Mouse (Mus musculus) ES-Bruce4 (cell line): Measurements from ENCODE around the gene Gnat1. TPM values are rescaled to one million over a fixed set of nuclear protein-coding genes. Genes with fewer than 3 reads are reported as not detected.

Experiments used
- H3K27ac ChIP-seq: 2 replicates; pipeline ENCODE4 v1.5.1; 2012; ENCODE audit warnings: low read length, inconsistent platforms; ENCODE audit not compliant: insufficient read depth
- H3K27me3 ChIP-seq: 2 replicates; pipeline ENCODE4 v1.6.1; 2012; ENCODE audit warnings: mild to moderate bottlenecking, low read length, inconsistent platforms; ENCODE audit not compliant: control insufficient read depth, poor library complexity, insufficient read depth, severe bottlenecking
- H3K36me3 ChIP-seq: 2 replicates; pipeline ENCODE4 v1.6.1; 2012; ENCODE audit warnings: inconsistent platforms, mild to moderate bottlenecking, low read length, moderate library complexity; ENCODE audit not compliant: control insufficient read depth, poor library complexity, insufficient read depth, severe bottlenecking
- H3K4me1 ChIP-seq: one replicate; pipeline ENCODE4 v1.8.1; 2011; ENCODE audit warnings: low read length; ENCODE audit not compliant: control insufficient read depth, insufficient read depth
- H3K4me3 ChIP-seq: 2 replicates; pipeline ENCODE4 v1.5.1; 2011; ENCODE audit warnings: low read depth, mild to moderate bottlenecking, low read length
- H3K9ac ChIP-seq: 2 replicates; pipeline ENCODE4 v1.6.1; 2012; ENCODE audit warnings: low read depth, mild to moderate bottlenecking, inconsistent platforms; ENCODE audit not compliant: poor library complexity, severe bottlenecking
- H3K9me3 ChIP-seq: replicated peaks from 2 replicates; pipeline ENCODE4 v1.6.1; 2012; ENCODE audit warnings: mild to moderate bottlenecking, low read length, inconsistent platforms; ENCODE audit not compliant: control insufficient read depth, poor library complexity, insufficient read depth, severe bottlenecking
- CTCF ChIP-seq: IDR thresholded peaks from one replicate; pipeline ENCODE4 v1.8.1; 2011; ENCODE audit warnings: low read depth, low read length
- EP300 ChIP-seq: IDR thresholded peaks from 2 replicates; pipeline ENCODE4 v1.6.1; 2011; ENCODE audit warnings: low read depth, low read length; ENCODE audit not compliant: insufficient read depth
- POLR2A ChIP-seq: IDR thresholded peaks from one replicate; pipeline ENCODE4 v1.8.1; 2011; ENCODE audit warnings: low read length; ENCODE audit not compliant: insufficient read depth
- polyA plus RNA-seq: library from polyadenylated mRNA; stranded (reverse); fragments of >200 nt; gene quantifications from 2 replicates; pipeline ENCODE4 v1.2.4, GENCODE M21; 2011; ENCODE audit warnings: low read depth; ENCODE audit not compliant: missing spikeins, insufficient read depth, insufficient read length

Gnat1 gene
- polyA plus RNA-seq, 1 experiment: not detected

DNA sequence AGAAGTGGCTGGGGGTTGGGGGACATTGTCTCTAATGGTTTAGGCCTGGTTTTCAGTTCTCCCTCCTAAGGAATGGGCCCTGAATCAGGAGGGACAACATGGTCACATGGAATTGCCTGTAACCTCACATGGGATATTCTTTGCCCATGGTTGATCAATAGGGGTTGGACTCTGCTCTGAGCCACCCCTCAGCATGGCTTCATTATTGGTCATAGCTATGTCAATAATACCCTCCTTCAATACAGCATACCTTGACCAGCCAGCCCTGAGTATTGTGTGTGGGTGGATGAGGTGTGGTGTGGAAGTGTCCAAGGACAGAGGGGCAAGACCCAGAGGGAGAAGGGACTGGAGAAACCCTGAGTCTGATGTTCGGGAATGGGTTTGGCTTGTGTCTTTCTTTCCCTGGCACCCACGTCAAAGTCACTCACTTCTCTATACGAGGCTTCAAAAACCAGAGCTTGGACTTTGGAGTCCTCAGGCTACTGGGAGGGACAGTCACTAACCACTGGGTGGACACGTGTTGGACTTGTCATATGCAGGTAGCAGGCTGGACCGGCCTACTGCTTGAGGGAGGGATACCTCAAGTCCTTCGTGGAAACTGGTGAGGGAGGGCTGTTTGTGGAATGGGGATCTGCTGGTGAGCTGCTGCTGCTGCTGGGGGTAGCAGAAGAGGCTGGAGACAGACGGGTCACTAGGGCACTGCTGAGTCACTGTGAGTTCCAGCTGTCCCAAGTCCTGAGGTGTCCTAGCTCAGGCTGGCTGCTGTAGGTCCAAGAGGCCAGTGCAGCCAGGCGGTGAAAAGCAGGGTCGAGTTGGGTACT, 4.7 kb downstream of the Gnat1 start:
- Histone ChIP-seq H3K9me3 (no peaks in the 10 kb centered on the region), H3K27me3 (no peaks in the 10 kb centered on the region), H3K4me1 (peaks cover 10% of the 10 kb centered on the region), H3K4me3 (no peak overlapping the region), H3K27ac (no peak overlapping the region), H3K36me3 (no peaks in the 10 kb centered on the region), H3K9ac (no peak overlapping the region)
- TF ChIP-seq POLR2A: no peak
- TF ChIP-seq CTCF: no peak

DNA sequence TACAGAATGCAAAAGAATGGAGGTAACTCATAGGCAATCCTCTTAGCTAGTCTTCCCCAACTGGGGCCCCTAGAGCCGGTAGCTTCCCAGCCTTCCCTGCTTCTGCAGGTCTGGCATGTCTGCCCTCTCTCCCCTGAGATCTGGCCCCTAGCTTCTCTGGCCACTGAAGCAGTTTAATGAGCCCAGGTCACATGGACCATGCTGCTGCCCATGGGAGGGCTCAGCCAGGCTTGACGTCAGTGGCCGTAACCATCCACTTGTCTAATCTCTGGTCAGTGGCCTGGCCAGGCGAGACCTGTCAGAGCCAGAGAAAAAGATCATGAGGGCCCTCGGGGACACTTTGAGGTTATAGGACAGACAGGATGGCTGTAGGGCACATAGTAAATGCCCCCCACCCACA, 9.3 kb downstream of the Gnat1 start:
- no peaks in the 10 kb centered on the region for H3K9me3 ChIP-seq

DNA sequence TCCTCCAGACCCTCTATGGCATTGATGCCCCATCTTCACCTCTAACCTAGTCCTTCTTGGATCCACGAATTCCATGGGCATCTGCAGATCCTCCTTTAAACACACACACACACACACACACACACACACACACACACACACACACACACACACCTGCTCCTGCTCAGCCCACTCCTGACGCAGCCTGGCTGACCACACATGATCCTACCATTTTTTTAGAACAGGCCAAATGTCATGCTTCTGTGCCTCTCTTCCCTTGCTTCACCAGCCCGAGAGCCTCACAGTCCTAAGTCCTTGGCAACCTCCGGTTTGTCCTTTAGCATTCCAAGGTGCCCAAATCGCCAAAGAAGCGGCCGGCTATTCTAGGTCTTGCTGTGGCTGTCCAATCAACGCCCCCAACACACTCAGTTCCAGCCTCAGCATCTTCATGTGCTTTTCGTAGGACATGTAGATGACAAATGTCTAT, 10.0 kb downstream of the Gnat1 start, which contains the start of gene Slc38a3:
Slc38a3 (minus strand) TSS at position 51 of the 466 bp plus-strand sequence.
- peaks cover 3% of the 10 kb centered on the region for H3K4me1 ChIP-seq
- no peaks in the 10 kb centered on the region for H3K9me3 ChIP-seq
- no peak within 1 kb of the TSS for H3K9ac ChIP-seq
- H3K4me3 ChIP-seq: no peak within 1 kb of the TSS
- no peaks in the 10 kb centered on the region for H3K36me3 ChIP-seq
- TF ChIP-seq POLR2A: no peak
- no peak for TF ChIP-seq CTCF
- TF ChIP-seq EP300: no peak
- H3K27me3 ChIP-seq: no peaks in the 10 kb centered on the region
- H3K27ac ChIP-seq: no peak within 1 kb of the TSS

More for the DNA sequence above, 9.3 kb downstream of the Gnat1 start:
- no peaks in the 10 kb centered on the region for H3K36me3 ChIP-seq
- no peak overlapping the region for H3K27ac ChIP-seq
- no peak overlapping the region for H3K4me3 ChIP-seq
- no peaks in the 10 kb centered on the region for H3K27me3 ChIP-seq
- TF ChIP-seq POLR2A (no peak), EP300 (no peak), CTCF (no peak)
- no peak overlapping the region for H3K9ac ChIP-seq
- H3K4me1 ChIP-seq: peaks cover 7% of the 10 kb centered on the region

DNA sequence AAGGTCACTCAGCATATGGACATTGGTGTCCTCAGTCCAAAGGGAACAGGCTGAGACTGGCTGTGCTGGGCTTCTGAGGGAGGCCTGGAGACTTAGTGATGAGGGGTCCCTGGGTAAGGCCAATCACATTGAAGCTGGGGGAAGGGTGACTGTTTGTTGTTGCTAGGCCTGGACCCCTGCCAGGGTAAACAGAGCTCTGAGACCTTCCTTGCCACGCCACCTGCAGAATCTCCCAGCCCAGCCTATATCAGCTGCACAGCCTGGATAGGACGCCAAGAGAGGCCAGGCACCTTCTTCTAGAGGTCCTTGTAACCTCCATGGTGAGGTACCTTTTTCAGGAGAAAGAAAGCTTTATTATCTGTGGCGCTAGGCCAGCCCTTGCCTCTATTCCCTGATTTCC, 10.6 kb downstream of the Gnat1 start:
- no peak overlapping the region for H3K27ac ChIP-seq
- TF ChIP-seq POLR2A (no peak), CTCF (no peak), EP300 (no peak)
- H3K27me3 ChIP-seq: no peaks in the 10 kb centered on the region
- H3K4me3 ChIP-seq: no peak overlapping the region
- peaks cover 3% of the 10 kb centered on the region for H3K4me1 ChIP-seq
- no peak overlapping the region for H3K9ac ChIP-seq
- no peaks in the 10 kb centered on the region for H3K36me3 ChIP-seq
- H3K9me3 ChIP-seq: no peaks in the 10 kb centered on the region

DNA sequence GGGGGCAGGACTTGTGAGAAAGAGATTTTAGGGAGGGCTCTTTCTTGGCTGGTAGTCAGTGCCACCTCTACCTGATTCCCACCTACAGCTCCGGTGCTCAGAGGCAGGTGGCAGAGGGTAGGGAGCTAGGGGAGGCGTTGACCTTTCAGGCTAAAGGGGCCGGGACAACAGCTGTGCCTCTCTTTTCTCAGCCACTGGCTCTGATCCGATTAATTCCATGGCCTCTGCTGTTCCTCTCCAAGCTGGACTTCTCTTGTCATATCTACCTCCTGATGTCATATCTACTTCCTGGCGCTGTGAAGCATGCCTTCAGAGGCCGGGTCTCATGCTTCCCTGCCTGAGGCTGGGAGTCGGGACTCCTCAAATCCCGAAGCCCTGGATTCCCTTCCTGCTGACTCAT, 11.5 kb downstream of the Gnat1 start:
- Histone ChIP-seq H3K36me3 (no peaks in the 10 kb centered on the region), H3K9me3 (no peaks in the 10 kb centered on the region), H3K4me1 (peaks cover 4% of the 10 kb centered on the region), H3K4me3 (no peak overlapping the region), H3K9ac (no peak overlapping the region), H3K27me3 (no peaks in the 10 kb centered on the region), H3K27ac (no peak overlapping the region)
- TF ChIP-seq CTCF: no peak
- no peak for TF ChIP-seq POLR2A
- TF ChIP-seq EP300: no peak

DNA sequence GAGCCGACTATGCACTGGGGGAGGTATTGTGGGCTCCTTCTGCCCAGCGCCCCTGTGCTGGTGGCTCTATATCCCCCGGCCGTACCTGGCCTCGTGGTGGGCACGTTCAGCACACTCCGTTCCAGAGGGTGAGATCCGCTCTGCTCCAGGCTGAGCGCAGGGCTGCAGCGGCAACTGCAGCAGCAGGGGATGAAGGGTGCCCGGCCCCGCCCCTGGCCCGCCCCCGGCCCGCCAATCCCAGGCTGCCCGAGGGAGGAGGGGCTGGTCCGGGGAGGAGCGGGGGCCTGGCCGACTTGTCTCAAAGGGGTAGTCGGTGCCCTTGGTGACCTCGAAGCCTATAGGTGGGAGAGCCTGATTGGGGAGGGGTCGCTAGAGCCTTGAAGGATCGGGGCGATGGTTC, 12.3 kb downstream of the Gnat1 start:
- Histone ChIP-seq H3K27ac (no peak overlapping the region), H3K9ac (peak overlapping the region; percentile 32), H3K4me3 (peak overlapping the region; percentile 87), H3K36me3 (no peaks in the 10 kb centered on the region), H3K27me3 (no peaks in the 10 kb centered on the region), H3K9me3 (no peaks in the 10 kb centered on the region), H3K4me1 (peaks cover 4% of the 10 kb centered on the region)
- 0 out of 2 replicates have a peak, but pooled peaks have one; percentile 33 for TF ChIP-seq EP300
- no peak for TF ChIP-seq CTCF
- TF ChIP-seq POLR2A: peak; percentile 85
